Mouse (Mus musculus): Measurements from ENCODE around the gene Plk5. TPM values are rescaled to one million over a fixed set of nuclear protein-coding genes. Genes with fewer than 3 reads are reported as not detected.
A peak's percentile ranks its signal among the peaks of the same experiment; 100 is the strongest.

Gene Plk5
- polyA plus RNA-seq, 1 experiment from 2014 or later, result 0.23 TPM

DNA sequence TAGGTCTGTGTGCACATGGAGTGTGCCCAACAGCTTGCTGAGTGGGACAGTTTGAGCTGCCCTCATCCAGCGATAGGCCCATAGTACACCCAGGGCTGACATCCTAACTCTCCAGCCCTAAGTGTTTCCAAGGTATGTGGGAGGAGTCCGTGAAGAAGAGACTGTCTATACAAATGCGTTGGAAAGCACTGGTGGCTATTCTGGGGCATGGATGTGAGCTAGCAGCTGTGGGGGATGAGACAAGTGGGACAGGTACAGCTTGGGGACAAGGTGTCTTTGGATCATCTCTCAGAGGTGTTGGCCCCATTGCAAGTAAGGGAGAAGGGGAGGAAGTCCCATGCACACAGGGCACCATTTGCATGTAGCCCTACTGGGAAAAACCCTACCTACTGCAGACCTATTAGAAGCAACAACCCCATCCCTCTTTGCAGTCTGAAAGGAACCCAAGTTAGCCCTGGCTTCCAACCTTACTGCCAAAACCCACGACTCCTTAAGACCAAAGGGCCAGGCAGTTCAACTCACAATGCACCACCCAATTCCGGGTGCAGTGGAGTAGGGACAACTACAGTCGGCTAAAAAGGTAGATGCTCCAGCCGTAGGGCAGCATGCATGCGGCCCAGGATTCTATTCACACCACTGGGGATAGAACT, 41.4 kb downstream of the Plk5 start:
- Histone ChIP-seq H3K4me2 (peak overlapping the region; percentile 84), H3K4me3 (replicated peaks) (peak overlapping the region; percentile 78), H3K27ac (peak overlapping the region; percentile 100), H3K27me3 (no peaks in the 10 kb centered on the region), H3K36me3 (replicated peaks) (peaks cover 57% of the 10 kb centered on the region), H3K4me1 (peaks cover 30% of the 10 kb centered on the region), H3K9me3 (no peaks in the 10 kb centered on the region), H3K9ac (peak overlapping the region; percentile 93)
- 51% methylated on average over 8 of the region's 8 CpGs for WGBS
- no peak for ATAC-seq (ENCODE audit: low FRiP score)

DNA sequence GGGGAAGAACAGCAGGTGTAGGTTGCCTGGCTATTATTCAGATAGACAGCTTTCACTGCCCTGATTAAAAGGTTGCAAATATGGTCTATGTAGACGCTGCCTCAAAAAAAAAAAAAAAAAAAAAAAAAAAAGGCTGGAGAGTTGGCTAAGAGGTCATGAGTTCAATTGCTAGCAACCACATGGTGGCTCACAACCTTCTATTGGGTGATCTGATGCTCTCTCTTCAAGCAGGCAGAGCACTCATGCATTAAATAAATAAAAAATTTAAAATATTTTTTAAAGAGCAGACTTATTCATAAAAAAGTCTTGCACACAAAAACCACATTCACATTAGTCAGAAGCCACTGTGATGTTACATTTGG, 41.9 kb downstream of the Plk5 start:
- WGBS, result 0% methylated on average over 1 of the region's 1 CpGs
- Histone ChIP-seq H3K27ac (peak overlapping the region; percentile 100), H3K27me3 (no peaks in the 10 kb centered on the region), H3K4me1 (peaks cover 30% of the 10 kb centered on the region), H3K9ac (peak overlapping the region; percentile 93), H3K4me3 (replicated peaks) (peak overlapping the region; percentile 78), H3K4me2 (peak overlapping the region; percentile 84), H3K9me3 (no peaks in the 10 kb centered on the region; the same call in 1 of the 2 replicates), H3K36me3 (replicated peaks) (peaks cover 57% of the 10 kb centered on the region)
- ATAC-seq (ENCODE audit: low FRiP score), result no peak

- Histone ChIP-seq H3K9ac (peak overlapping the region; percentile 93), H3K27ac (peak overlapping the region; percentile 100), H3K9me3 (peaks cover 5% of the 10 kb centered on the region; the same call in 1 of the 2 replicates), H3K36me3 (replicated peaks) (peaks cover 57% of the 10 kb centered on the region), H3K27me3 (no peaks in the 10 kb centered on the region), H3K4me1 (peaks cover 30% of the 10 kb centered on the region), H3K4me2 (peak overlapping the region; percentile 84), H3K4me3 (replicated peaks) (peak overlapping the region; percentile 78)
- under 1% methylated on average over 57 of the region's 59 CpGs for WGBS
- peak; percentile 87 for ATAC-seq (ENCODE audit: low FRiP score)
Observed at GRCm38 (mm10) chr10:80398719-80399190, 42.5 kb downstream of the Plk5 start.

GRCm38 (mm10) chr10:80399191-80399972, 43.1 kb downstream of the Plk5 start, which contains the start of gene Mbd3:
Gene Mbd3, minus strand, starts transcription at chr10:80399550.
- H3K9ac ChIP-seq, result peak within 1 kb of the TSS; percentile 93
- H3K9me3 ChIP-seq, result peaks cover 5% of the 10 kb centered on the region; the same call in 1 of the 2 replicates
- peak within 1 kb of the TSS; percentile 84 for H3K4me2 ChIP-seq
- 1% methylated on average over 74 of the region's 82 CpGs for whole genome bisulfite sequencing
- peaks cover 32% of the 10 kb centered on the region for H3K4me1 ChIP-seq
- H3K27ac ChIP-seq, result peak within 1 kb of the TSS; percentile 100
- H3K36me3 ChIP-seq (replicated peaks), result peaks cover 57% of the 10 kb centered on the region
- H3K27me3 ChIP-seq, result no peaks in the 10 kb centered on the region
- peak within 1 kb of the TSS; percentile 78 for H3K4me3 ChIP-seq (replicated peaks)
- peak; percentile 96 for ATAC-seq (ENCODE audit: low FRiP score)

DNA sequence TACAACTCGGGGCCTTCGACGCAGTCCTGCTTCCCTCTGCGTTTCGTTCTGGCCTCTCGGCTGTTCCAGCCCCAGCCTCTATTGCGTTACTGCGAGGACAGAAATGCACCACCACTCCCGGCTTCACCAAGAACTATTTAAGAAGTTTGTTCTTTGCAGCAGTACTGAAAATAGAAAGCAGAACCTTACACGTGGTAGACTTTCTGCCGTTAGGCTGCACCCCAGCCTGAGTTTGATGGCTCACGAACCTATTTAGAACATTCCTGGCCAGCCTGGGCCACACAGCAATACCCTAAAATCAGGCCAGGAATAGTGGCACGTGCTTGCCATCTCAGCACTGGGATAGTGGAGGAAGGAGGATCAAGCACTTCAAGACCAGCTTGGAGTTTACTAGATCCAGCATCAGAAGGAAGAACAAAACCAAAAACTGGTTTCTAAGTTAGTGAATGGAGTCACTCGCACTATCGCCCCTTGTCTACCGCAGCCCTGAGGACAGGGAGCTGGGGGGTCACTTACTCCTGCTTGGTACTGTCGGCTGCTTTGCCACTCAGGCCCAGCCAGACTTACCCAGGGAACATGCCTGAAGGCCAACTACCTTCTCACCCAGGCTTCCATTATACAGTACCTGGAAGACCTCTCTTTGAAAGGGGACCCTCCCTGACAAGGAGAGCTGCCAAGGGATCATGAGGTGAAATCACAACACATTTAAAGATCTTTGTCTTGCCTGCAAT, 43.9 kb downstream of the Plk5 start:
- Histone ChIP-seq H3K4me1 (peaks cover 39% of the 10 kb centered on the region), H3K27ac (peak overlapping the region; percentile 83), H3K4me2 (peak overlapping the region; percentile 84), H3K9ac (peak overlapping the region; percentile 60), H3K9me3 (peaks cover 5% of the 10 kb centered on the region; the same call in 1 of the 2 replicates), H3K27me3 (no peaks in the 10 kb centered on the region), H3K4me3 (replicated peaks) (peak overlapping the region; percentile 78), H3K36me3 (replicated peaks) (peaks cover 49% of the 10 kb centered on the region)
- ATAC-seq (ENCODE audit: low FRiP score), result no peak
- WGBS, result 14% methylated on average over 17 of the region's 17 CpGs

GRCm38 (mm10) chr10:80400704-80401161, 44.5 kb downstream of the Plk5 start:
- Histone ChIP-seq H3K9ac (peak overlapping the region; percentile 60), H3K4me1 (peaks cover 45% of the 10 kb centered on the region), H3K9me3 (peaks cover 5% of the 10 kb centered on the region; the same call in 1 of the 2 replicates), H3K4me3 (replicated peaks) (no peak overlapping the region), H3K27ac (0 out of 2 replicates have a peak overlapping the region, but pooled peaks have one; percentile 31), H3K36me3 (replicated peaks) (peaks cover 43% of the 10 kb centered on the region), H3K27me3 (no peaks in the 10 kb centered on the region), H3K4me2 (peak overlapping the region; percentile 84)
- WGBS, result 87% methylated on average over 4 of the region's 4 CpGs
- no peak for ATAC-seq (ENCODE audit: low FRiP score)

GRCm38 (mm10) chr10:80403044-80403692, 46.9 kb downstream of the Plk5 start:
- H3K27me3 ChIP-seq, result no peaks in the 10 kb centered on the region
- H3K4me3 ChIP-seq (replicated peaks), result no peak overlapping the region
- H3K4me2 ChIP-seq, result no peak overlapping the region
- H3K27ac ChIP-seq, result no peak overlapping the region
- no peak for ATAC-seq (ENCODE audit: low FRiP score)
- no peak overlapping the region for H3K9ac ChIP-seq
- H3K4me1 ChIP-seq, result peaks cover 44% of the 10 kb centered on the region
- WGBS, result 100% methylated on average over 4 of the region's 4 CpGs
- H3K36me3 ChIP-seq (replicated peaks), result peaks cover 33% of the 10 kb centered on the region
- peaks cover 5% of the 10 kb centered on the region; the same call in 1 of the 2 replicates for H3K9me3 ChIP-seq

DNA sequence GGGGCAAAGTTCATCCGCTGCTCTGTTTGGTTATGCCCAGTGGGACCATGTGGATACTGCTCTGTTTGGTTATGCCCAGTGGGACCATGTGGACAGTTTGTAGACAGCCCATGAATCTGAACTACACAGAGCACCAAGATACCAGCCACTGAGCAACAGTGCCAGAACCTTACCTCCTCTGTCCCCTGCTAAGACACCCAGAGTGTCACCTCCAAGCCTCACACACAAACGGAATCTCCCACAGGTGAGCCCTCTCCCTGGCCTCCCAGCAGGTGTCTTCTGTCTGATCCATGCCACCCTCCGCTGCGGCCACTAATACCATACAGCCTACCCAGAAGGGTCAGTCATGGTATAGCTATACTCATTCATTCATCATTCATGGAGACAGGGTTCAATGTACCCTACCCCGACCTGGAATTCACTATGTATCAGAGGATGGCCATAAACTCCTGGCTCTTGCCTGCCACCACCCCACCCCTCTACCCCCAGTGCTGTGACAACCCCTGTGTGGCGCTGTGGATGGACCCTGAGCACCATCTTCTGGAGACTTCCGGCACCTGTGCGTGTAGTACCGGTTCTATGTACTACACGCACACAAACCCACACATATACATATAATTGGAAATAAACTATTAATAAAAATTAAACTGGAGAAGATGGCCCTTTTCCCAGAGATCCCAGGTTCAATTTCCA, 49.4 kb downstream of the Plk5 start:
- ATAC-seq (ENCODE audit: low FRiP score), result no peak
- H3K9ac ChIP-seq, result peak overlapping the region; percentile 83
- no peak overlapping the region for H3K27ac ChIP-seq
- H3K4me2 ChIP-seq, result peak overlapping the region; percentile 93
- no peaks in the 10 kb centered on the region for H3K27me3 ChIP-seq
- peaks cover 48% of the 10 kb centered on the region for H3K36me3 ChIP-seq (replicated peaks)
- H3K4me3 ChIP-seq (replicated peaks), result peak overlapping the region; percentile 90
- H3K9me3 ChIP-seq, result peaks cover 5% of the 10 kb centered on the region; the same call in 1 of the 2 replicates
- H3K4me1 ChIP-seq, result peaks cover 37% of the 10 kb centered on the region
- WGBS, result 61% methylated on average over 10 of the region's 10 CpGs

DNA sequence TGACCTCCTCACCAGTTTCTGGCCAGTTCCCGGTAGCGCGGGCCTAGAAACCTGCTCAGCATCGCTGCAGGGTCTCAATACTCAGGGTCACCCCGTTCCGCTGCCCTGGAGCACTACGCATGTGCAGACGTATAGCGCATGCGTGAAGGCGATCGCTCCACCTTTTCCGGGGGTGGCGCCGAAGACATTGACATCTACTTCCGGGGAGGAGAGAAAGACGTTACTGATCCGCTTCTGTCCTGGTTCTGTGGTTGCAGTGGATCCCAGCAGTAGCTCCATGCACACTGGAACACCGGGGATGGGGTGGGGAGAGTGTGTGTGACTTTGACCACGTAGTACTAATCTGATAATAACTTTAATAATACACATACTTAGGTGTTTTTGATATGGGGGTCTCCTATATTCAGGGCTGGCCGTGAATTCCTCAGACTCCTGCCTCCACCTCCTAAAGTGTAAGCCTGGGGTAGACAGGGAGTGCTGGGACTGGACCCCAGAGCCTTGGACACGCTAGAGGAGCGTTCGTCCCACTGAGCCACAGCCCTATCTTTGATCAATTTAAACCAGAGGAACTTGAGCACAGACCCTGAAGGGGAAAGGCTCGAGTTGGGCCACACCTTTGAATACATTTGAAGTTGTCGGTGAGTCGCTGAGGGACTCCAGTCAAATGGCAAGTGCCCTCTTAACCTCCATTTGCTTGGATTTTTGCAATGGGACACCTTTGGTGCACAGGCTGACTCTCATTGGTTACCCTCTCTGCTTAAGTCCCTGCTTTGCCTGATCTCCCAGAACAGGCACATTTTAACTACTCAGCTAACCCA, 50.6 kb downstream of the Plk5 start, which contains the start of gene Uqcr11:
Gene Uqcr11, minus strand, starts transcription at position 147 of the 818 bp plus-strand sequence.
- H3K4me3 ChIP-seq (replicated peaks), result peak within 1 kb of the TSS; percentile 90
- H3K27ac ChIP-seq, result peak within 1 kb of the TSS; percentile 83
- peaks cover 5% of the 10 kb centered on the region; the same call in 1 of the 2 replicates for H3K9me3 ChIP-seq
- ATAC-seq (ENCODE audit: low FRiP score), result peak; percentile 76
- peaks cover 51% of the 10 kb centered on the region for H3K36me3 ChIP-seq (replicated peaks)
- peak within 1 kb of the TSS; percentile 93 for H3K4me2 ChIP-seq
- no peaks in the 10 kb centered on the region for H3K27me3 ChIP-seq
- 3% methylated on average over 27 of the region's 27 CpGs for WGBS
- peaks cover 31% of the 10 kb centered on the region for H3K4me1 ChIP-seq
- H3K9ac ChIP-seq, result peak within 1 kb of the TSS; percentile 83

DNA sequence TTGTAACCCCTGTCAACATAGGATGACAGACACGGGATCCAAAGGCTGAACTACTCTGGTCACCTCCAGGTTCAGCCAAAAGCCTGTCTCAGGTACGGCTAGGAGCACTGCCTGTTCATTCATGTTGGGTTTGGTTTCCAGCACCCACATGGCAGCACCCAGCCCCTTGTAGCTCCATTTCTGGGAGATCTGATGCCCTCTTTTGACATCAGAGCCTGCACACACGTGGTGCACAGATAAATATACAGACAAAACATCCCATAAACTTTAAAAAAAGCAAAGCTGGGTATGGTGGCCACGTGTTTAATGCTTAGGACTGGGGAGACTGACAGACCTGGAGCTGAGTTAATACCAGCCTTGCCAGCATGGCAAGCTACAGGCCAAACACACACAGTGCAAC, 51.7 kb downstream of the Plk5 start:
- H3K9me3 ChIP-seq, result peaks cover 5% of the 10 kb centered on the region; the same call in 1 of the 2 replicates
- no peak overlapping the region for H3K9ac ChIP-seq
- H3K4me1 ChIP-seq, result peaks cover 31% of the 10 kb centered on the region
- no peak overlapping the region for H3K4me3 ChIP-seq (replicated peaks)
- no peak for ATAC-seq (ENCODE audit: low FRiP score)
- H3K27me3 ChIP-seq, result no peaks in the 10 kb centered on the region
- H3K27ac ChIP-seq, result no peak overlapping the region
- no peak overlapping the region for H3K4me2 ChIP-seq
- H3K36me3 ChIP-seq (replicated peaks), result peaks cover 53% of the 10 kb centered on the region
- 48% methylated on average over 4 of the region's 4 CpGs for WGBS

Measured in forebrain, embryonic 12.5 days (tissue).